Mouse (Mus musculus) brain, embryonic 14.5 days (tissue): ENCODE results near the gene Rsph1.

Experiments
- CTCF ChIP-seq: fragments of 200-500 bp; IDR thresholded peaks from 2 replicates; pipeline ENCODE4 v1.5.1; 2012; ENCODE audit warnings: inconsistent platforms, mild to moderate bottlenecking, moderate library complexity, borderline replicate concordance; ENCODE audit not compliant: insufficient read depth, insufficient read length; ENCODE audit errors: extremely low read depth
- POLR2A ChIP-seq: fragments of 200-500 bp; IDR thresholded peaks from 2 replicates; pipeline ENCODE4 v1.6.1; 2012; ENCODE audit warnings: mild to moderate bottlenecking, inconsistent platforms, borderline replicate concordance; ENCODE audit not compliant: poor library complexity, insufficient read depth, insufficient read length, severe bottlenecking; ENCODE audit errors: extremely low read depth

- TF ChIP-seq CTCF (no peak), POLR2A (no peak)
Observed at GRCm38 (mm10) chr17:31265831-31266230, 11.4 kb downstream of the Rsph1 start.
